Mouse (Mus musculus): ENCODE measurements around the gene Drd4. TPM values are rescaled to one million over a fixed set of nuclear protein-coding genes. Genes with fewer than 3 reads are reported as not detected.

Drd4 gene
- total RNA-seq, 4 experiments from 2014 or later, result not detected

DNA sequence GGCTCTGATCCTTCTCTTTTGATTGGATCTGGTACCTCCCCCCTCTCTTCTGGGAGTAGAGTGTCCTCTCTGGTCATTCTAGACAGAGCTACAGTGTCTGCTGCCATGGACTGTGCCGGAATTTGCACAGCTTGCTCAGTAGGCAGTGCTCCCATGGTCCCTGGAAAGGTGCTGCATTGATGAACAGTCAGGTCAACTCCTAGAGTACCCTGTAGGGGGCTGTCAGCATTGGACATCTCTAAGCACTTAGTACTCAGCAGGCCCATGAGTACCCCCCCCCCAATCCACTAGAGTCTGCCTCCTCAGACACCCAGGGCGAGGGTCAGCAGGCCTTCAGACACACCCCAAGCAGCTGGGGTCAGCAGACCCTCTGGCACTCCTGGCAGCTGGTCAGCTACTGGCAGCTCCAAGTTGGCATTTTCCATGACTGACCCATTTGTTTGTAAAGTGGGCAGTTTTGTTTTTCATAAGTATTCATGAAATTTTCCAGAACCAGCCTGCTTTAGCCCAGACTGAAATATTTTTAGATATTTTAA, 43.3 kb downstream of the Drd4 start:
- no peak for DNase-seq (ENCODE audit: low spot score in 2 of 2)

DNA sequence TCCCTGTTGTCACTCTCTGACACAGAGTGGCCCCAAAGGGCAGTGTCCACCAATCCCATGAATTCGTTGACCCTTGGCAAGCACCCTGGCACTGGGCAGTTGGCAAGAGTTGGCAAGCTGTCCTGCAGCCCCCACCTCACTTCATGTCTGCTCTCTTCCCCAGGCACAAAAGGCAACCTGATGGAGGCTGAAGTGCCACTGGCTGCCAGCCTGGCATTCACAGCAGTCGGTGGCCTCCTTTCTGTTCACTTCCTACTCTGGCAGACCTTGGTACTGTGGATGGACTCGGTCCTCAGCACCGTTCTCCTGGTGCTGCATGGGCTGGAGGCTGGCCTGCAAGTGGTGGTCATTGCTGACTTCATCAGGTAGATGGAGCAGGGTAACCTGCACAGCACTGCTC, 43.9 kb downstream of the Drd4 start:
- no peak for DNase-seq (ENCODE audit: low spot score in 2 of 2)

DNA sequence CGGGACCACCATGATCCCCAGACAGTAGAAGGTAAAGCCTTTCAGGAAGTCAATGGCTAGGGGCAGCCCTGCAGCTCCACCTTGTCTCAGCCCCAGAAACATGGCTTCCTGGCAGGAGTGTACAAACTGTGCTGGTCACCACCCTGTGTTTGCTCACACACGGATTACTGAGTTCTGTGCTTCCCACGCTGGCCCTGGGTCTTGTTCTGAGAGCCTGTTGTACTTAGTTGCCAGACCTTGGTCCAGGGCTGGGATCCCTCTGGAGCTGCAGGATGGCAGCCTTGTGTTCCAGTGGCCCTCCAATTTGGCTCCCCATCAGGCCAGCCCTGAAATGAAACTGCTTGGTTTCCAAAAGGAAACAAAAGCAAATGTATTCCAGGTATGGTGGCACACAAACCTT, 44.5 kb downstream of the Drd4 start:
- no peak for DNase-seq (ENCODE audit: low spot score in 2 of 2)

DNA sequence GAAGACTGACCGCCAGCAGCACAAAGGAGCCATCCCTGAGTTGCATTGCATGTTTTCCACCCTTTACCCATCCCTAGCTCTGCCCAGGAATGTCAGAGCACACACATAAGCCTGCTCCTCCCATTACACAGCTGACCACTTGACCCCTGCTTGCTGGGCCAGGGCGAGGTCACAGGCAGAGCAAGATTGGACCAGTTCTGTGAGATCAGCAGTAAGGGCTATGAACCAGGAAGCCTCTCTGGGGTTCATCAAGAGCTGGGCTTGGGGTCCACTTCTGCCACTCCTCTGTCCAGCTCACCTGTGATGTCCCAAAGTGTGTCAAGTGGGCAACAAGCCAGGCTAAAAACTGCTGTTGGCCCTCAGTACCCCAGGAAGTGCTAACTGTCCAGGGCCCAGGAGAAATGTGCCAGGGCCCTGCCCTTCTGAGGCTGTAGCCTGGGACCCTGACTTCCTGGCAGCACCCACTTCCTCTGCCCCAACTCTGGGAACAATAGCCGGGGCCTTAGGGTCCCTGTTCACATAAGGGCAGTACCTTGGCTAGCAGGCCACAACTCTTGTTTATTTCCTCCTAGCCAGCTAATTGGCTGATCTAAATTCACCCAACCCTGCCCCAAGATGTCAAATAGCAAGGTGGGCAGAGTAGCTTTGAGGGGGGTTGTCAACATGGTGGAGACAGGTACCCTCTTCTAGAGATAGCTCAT, 46.1 kb downstream of the Drd4 start:
- DNase-seq (ENCODE audit: low spot score in 2 of 2), result no peak

DNA sequence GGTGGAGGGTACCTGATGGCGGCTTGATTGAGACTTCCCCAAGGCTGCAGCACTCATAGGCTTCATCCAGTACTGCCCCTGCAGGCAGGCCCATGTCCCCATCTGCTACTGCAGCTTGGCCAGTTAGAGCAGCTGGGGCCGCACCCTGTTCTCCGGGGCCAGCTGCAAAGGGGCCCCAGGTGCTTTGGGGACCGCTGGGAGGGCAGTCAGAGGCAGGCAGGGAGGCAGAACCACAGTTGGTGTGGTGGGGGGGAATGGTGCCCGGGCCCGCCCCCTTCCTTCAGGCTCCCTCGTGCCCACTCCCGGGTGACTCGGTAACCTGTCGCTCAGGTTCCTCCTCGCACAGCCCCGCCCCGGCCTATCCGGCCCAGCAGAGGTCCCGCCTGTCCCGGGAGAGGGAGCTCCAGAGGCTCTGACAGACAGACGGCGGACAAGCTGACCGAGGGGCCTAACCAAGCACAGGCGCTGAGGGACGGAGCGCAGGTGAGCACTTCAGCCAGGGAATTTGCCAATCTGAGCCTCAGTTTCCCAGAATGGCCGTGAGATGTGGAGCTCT, 46.8 kb downstream of the Drd4 start, which contains the start of gene Eps8l2:
Gene Eps8l2, plus strand, starts transcription at position 305 of the 556 bp plus-strand sequence.
- DNase-seq (ENCODE audit: low spot score in 2 of 2), result no peak

DNA sequence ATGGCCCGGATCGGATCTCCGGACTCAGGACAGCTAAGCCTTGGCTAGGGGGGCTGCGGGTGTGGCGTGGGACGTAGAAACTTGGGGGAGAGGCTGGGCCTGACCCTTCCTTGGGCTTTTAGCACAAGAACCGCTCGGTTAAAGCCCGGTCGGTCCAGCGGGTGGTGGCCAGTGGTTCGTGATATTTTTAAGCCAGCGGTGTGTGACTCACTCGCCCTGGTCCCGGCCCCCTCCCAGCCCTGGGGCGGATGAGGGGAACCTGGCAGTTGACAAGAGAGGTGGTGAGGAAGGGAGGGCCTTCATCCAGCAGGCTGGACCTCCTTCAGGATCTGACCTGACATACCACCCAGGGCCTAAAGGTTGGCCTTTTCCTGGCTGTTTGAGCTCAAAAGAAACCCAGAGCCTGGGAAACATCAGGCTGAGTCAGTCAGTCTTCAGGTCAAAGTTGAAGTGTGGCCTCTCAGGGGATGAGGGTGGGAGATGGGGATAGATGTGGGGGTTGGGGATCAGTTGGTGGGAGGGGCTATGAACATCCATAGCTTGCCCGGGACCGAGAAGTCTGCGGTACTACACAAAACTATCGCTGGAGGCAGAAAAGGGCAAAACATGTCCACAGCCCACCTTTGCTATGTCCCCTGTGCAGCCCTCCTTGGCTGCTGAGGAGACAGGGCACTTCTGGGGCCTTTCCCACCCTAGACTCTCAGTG, 47.6 kb downstream of the Drd4 start:
- DNase-seq (ENCODE audit: low spot score in 2 of 2), result no peak

DNA sequence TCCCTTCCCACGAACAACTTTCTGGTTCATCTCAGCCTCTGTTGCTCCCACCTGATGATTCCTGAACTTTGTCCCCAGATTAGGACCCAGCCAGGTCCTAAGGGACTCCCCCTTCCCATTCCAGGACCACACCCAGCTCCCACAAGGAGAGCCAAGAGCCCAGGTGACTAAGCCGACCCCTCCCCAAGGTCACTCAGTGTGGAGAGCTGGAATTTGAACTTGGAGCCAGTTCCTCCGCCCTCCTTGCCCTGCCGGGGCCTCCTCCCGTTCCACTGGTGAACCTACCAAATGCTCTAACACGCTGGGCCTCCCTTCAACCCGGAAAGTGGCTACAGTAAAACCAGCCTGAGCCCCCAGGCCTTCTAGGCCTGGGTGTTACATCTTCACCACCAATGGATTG, 48.2 kb downstream of the Drd4 start:
- DNase-seq (ENCODE audit: low spot score in 2 of 2), result no peak

DNA sequence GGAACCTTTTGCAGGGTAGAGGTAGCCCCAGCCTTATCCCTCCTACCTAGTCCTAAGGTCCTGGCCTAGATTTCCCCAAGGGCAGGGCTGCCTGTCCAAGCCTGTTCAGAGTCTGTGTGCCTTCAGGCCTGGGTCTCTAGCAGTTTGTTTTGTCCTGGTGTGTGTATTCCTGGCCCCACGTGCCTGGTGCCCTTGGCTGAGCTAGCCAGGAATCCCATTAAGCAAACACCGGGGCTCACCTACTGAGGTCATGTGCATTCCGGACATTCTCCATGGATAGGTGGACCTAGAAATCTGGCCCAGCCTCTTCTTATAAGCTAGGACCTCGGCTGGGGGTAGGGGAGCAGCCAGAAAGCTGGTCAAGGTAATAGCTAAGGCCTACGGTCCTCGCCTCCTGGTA, 48.7 kb downstream of the Drd4 start:
- no peak for DNase-seq (ENCODE audit: low spot score in 2 of 2)

DNA sequence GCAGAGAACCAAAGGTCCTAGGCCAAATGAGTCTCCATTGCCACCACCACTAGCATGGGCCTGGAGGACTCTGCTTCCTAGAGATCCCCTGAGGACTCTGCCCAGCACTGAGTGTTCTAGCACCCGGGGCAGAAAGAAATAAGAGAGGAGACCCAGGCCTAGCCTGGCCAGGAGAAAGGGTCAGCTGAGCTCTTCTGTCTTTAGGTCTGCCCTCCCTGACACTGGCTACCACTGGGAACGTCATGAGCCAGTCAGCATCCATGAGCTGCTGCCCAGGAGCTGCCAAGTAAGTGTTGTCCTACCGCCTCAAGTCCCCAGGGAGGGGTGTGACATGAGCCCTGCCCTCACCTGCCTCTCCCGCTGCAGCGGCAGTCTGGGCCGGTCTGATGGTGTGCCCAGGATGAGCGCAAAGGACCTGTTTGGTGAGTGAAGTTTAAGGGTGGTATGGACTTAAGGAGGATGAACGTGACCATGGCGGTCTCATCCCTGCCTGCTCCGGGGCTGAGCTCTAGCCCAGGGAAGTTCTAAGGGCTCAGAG, 50.0 kb downstream of the Drd4 start:
- no peak for DNase-seq (ENCODE audit: low spot score in 2 of 2)

DNA sequence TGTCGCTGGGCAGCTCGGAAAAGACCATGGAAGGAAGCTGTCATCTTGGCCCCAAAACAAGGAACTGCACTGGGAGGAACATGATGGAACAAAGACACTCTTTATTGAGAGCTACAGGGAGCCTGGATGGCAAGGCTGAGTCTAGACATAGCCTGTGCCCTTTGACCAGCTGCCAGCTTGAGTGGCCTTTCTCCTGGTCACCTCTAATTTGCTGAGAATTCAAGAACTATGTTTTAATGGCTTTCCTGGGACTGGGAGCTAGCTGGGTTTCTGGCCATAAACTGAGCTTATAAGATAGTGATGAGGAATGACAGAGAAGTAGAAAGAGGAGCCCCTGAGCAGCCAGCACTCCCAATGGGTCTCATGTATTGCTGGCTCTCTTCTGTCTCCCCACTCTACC, 51.4 kb downstream of the Drd4 start:
- no peak for DNase-seq (ENCODE audit: low spot score in 2 of 2)

DNA sequence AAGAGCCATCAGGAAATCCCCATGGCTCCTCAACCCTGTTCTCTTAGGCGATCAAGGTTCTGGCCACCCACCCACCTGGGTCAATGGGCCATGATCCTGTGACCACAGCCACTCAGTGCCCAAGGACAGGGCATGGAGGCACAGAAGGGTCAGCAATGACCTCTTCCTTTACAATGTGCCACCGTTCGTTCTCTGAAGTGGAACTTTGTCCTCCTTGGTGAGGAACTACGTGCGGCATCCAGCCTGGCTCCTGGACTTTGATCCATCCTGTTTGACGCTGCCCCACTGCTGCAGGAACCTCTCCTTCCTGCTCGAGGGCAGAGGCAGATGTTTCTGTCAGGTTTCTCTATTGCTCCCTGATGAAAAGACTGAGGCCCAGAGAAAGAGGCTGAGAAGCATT, 51.9 kb downstream of the Drd4 start:
- no peak for DNase-seq (ENCODE audit: low spot score in 2 of 2)

DNA sequence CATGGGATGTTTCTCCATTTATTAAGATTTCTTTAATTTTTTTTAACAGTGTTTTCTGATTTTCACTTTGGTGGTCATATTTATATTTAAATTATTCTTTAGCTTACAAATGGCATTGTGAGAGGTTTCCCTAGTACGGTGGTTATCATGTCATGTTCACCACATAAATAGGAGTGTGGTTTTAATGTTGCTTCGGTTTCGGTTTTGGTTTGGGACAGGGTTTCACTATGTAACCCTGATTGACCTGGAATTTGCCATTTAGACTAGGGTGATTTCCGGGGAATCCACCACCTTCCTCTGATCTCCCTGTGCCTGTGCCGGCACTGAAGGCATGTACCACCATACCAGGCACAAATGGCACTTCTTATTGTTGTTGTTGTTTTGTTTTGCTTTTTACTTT, 53.0 kb downstream of the Drd4 start:
- DNase-seq (ENCODE audit: low spot score in 2 of 2), result no peak

Other genes starting within 250 kb of the Drd4 start
- gene B4galnt4, start 230.9 kb upstream of the Drd4 start, total RNA-seq (2022), result under 1 TPM in 2 of 4 experiments, not detected in 2; 0.20 to 0.59 TPM
- gene Pkp3, start 213.8 kb upstream of the Drd4 start, total RNA-seq (2022), result not detected
- gene Sigirr, start 191.4 kb upstream of the Drd4 start, total RNA-seq (2022), result 1 to 10 TPM; 1.4 to 1.6 (median 1.5) TPM
- not detected for gene Ano9, start 174.2 kb upstream of the Drd4 start, total RNA-seq (2022)
- gene Ptdss2, start 169.6 kb upstream of the Drd4 start, total RNA-seq (2022), result 10 to 100 TPM; 18.6 to 26.4 (median 22.0) TPM
- gene Rnh1, start 119.1 kb upstream of the Drd4 start, total RNA-seq (2022), result 10 to 100 TPM; 51.3 to 63.6 (median 53.6) TPM
- 100 to 1,000 TPM; 112 to 158 (median 132) TPM for gene Hras, start 98.0 kb upstream of the Drd4 start, total RNA-seq (2022)
- gene Lrrc56, start 97.8 kb upstream of the Drd4 start, total RNA-seq (2022), result 1 to 10 TPM; 1.4 to 2.5 (median 2.0) TPM
- gene Lmntd2, start 77.9 kb upstream of the Drd4 start, total RNA-seq (2022), result not detected
- under 1 TPM in 2 of 4 experiments, not detected in 2; 0.38 to 0.56 TPM for gene Rassf7, start 76.1 kb upstream of the Drd4 start, total RNA-seq (2022)
- gene Phrf1, start 63.2 kb upstream of the Drd4 start, total RNA-seq (2022), result 10 to 100 TPM; 16.8 to 25.3 (median 19.4) TPM
- gene Irf7, start 25.5 kb upstream of the Drd4 start, total RNA-seq (2022), result under 1 TPM; 0.27 to 0.80 (median 0.50) TPM
- gene Cdhr5, start 15.2 kb upstream of the Drd4 start, total RNA-seq (2022), result not detected
- not detected for gene Sct, start 12.9 kb upstream of the Drd4 start, total RNA-seq (2022)
- gene Deaf1, start 35.7 kb downstream of the Drd4 start, total RNA-seq (2022), result 10 to 100 TPM; 10.6 to 15.1 (median 12.7) TPM
- gene Tmem80, start 35.7 kb downstream of the Drd4 start, total RNA-seq (2022), result 10 to 100 TPM in 3 of 4 experiments, 1 to 10 TPM in 1; 9.1 to 11.5 (median 11.3) TPM
- gene Eps8l2, start 46.9 kb downstream of the Drd4 start, total RNA-seq (2022), result 1 to 10 TPM; 1.3 to 3.4 (median 2.2) TPM
- gene Taldo1, start 100.2 kb downstream of the Drd4 start, total RNA-seq (2022), result 10 to 100 TPM; 81.4 to 87.7 (median 84.4) TPM
- 1 to 10 TPM; 6.5 to 9.8 (median 7.8) TPM for gene Gatd1, start 122.1 kb downstream of the Drd4 start, total RNA-seq (2022)
- gene Cend1, start 137.5 kb downstream of the Drd4 start, total RNA-seq (2022), result under 1 TPM in 2 of 4 experiments, not detected in 2; 0.16 to 0.48 TPM
- 10 to 100 TPM; 14.5 to 19.5 (median 14.7) TPM for gene Slc25a22, start 145.9 kb downstream of the Drd4 start, total RNA-seq (2022)
- under 1 TPM; 0.07 to 0.51 (median 0.19) TPM for gene Pidd1, start 152.0 kb downstream of the Drd4 start, total RNA-seq (2022)
- gene Rplp2, start 155.4 kb downstream of the Drd4 start, total RNA-seq (2022), result 100 to 1,000 TPM; 719 to 844 (median 773) TPM
- gene Pnpla2, start 163.2 kb downstream of the Drd4 start, total RNA-seq (2022), result 100 to 1,000 TPM; 250 to 384 (median 284) TPM
- 10 to 100 TPM in 1 of 4 experiments, 1 to 10 TPM in 3; 3.3 to 11.4 (median 6.9) TPM for gene Cracr2b, start 169.1 kb downstream of the Drd4 start, total RNA-seq (2022)
- gene Cd151, start 175.4 kb downstream of the Drd4 start, total RNA-seq (2022), result 10 to 100 TPM; 78.2 to 98.0 (median 86.2) TPM
- gene Polr2l, start 183.1 kb downstream of the Drd4 start, total RNA-seq (2022), result 10 to 100 TPM; 57.4 to 68.5 (median 63.7) TPM
- 10 to 100 TPM in 2 of 4 experiments, 1 to 10 TPM in 2; 8.1 to 15.1 (median 11.9) TPM for gene Tspan4, start 183.2 kb downstream of the Drd4 start, total RNA-seq (2022)
- gene Chid1, start 247.9 kb downstream of the Drd4 start, total RNA-seq (2022), result 10 to 100 TPM in 3 of 4 experiments, 1 to 10 TPM in 1; 9.2 to 14.9 (median 13.0) TPM

Data from gastrocnemius, adult 8-10 months (tissue).